Mouse (Mus musculus): ENCODE measurements at regions not wholly inside any gene's neighbourhood (a gene's known extent, or its start where the extent isn't known, plus 50 kb on each side); places are given as distances from the start of the nearest gene placed in this dataset.

DNA sequence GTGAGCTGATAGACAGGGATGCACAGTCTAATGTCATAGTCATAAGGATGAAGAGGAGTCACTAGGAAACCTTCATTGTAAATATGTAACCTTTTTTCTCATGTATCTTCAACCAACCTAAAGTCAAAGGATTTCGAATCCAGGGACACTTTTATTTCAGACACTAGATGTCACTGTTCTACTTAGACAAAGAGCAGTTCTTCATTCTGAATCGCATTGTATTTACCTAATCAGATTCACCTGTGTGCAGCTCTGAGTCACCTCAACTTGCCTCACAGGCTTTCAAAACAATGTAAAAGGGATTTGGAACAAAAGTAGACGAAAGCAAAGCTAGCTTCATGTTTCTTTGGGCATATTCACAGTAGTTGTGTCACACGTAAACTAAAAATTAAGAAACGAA is 57.3 kb upstream of the Erbb4 start:
- dilution Hi-C loops (cut with MboI; ENCODE audit: extremely low pct_ligation_motif_present, extremely low pct_unique_long_range_greater_than_20kb, low sequenced_read_pairs) (no loop called here), in situ Hi-C loops (cut with MboI; ENCODE audit: low pct_ligation_motif_present, low pct_unique_long_range_greater_than_20kb, low sequenced_read_pairs) (no loop called here)
- DNase-seq (ENCODE audit: extremely low read depth) = peak; percentile 21
- Histone ChIP-seq H3K4me3 (replicated peaks in 1 of 3; ENCODE audit: low read depth in 2 of 3, low read length in 2 of 3, poor library complexity in 1 of 3) (no peak overlapping the region), H3K9ac (ENCODE audit: insufficient read depth, low read depth) (no peak overlapping the region), H3K36me3 (replicated peaks in 1 of 2; ENCODE audit: control insufficient read depth in 1 of 2, insufficient read depth in 1 of 2, low read length in 1 of 2) (no peaks in the 10 kb centered on the region), H3K27me3 (replicated peaks) (no peaks in the 10 kb centered on the region), H3K27ac (ENCODE audit: insufficient read depth, low read depth) (no peak overlapping the region), H3K79me2 (replicated peaks; ENCODE audit: control insufficient read depth, extremely low read depth, insufficient read depth, poor library complexity, severe bottlenecking) (no peaks in the 10 kb centered on the region), H3K4me2 (ENCODE audit: insufficient read depth, low read depth, poor library complexity, severe bottlenecking) (no peak overlapping the region), H3K4me1 (ENCODE audit: control insufficient read depth in 1 of 2, insufficient read depth in 2 of 2) (no peaks in the 10 kb centered on the region), H3K9me3 (replicated peaks; ENCODE audit: low read length) (no peaks in the 10 kb centered on the region)
- TF ChIP-seq RAD21 (IDR thresholded peaks at IDR 0.05; ENCODE audit: low read depth, low read length) (peak; percentile 30), EP300 (IDR thresholded peaks at IDR 0.05; ENCODE audit: low read length) (no peak), CTCF (conservative IDR thresholded peaks at IDR 0.05 in 1 of 2, IDR thresholded peaks at IDR 0.05 in 1 of 2; ENCODE audit: low read depth in 2 of 2, low read length in 2 of 2) (peak in 1 of 2 experiments; percentile 26; a peak in 1 of 4 replicates)
